Mouse (Mus musculus) liver, embryonic 11.5 days (tissue): ENCODE measurements around the gene Trim14. TPM values are rescaled to one million over a fixed set of nuclear protein-coding genes. Genes with fewer than 3 reads are reported as not detected.

Source experiments
- ATAC-seq: fragments of 200-750 bp; cut with Nextera tagmentation; replicated peaks from 2 replicates; pipeline ENCODE4 v1.8.0; 2017; ENCODE audit warnings: moderate number of reproducible peaks, mild to moderate bottlenecking, moderate TSS enrichment, moderate library complexity; ENCODE audit not compliant: low FRiP score
- DNase-seq: peaks from one replicate; pipeline ENCODE4 v3.0.0-alpha.2; 2017; ENCODE audit warnings: low spot score
- H3K27ac ChIP-seq: fragments of 300-500 bp; sonication (generic); 2 replicates; pipeline ENCODE4 v1.5.1; 2014; ENCODE audit warnings: mild to moderate bottlenecking, low read depth, low read length, control low read depth
- H3K27me3 ChIP-seq: fragments of 300-500 bp; sonication (generic); replicated peaks from 2 replicates; pipeline ENCODE4 v1.6.1; 2014; ENCODE audit warnings: low read length, mixed read lengths; ENCODE audit not compliant: control insufficient read depth, insufficient read depth
- H3K36me3 ChIP-seq: fragments of 300-500 bp; sonication (generic); 2 replicates; pipeline ENCODE4 v1.6.1; 2014; ENCODE audit warnings: mild to moderate bottlenecking, low read length, moderate library complexity, mixed read lengths; ENCODE audit not compliant: control insufficient read depth, insufficient read depth
- H3K4me1 ChIP-seq: fragments of 300-500 bp; sonication (generic); replicated peaks from 2 replicates; pipeline ENCODE4 v1.6.1; 2014; ENCODE audit warnings: low read length, mixed read lengths; ENCODE audit not compliant: control insufficient read depth, insufficient read depth
- H3K4me2 ChIP-seq: fragments of 300-500 bp; sonication (generic); 2 replicates; pipeline ENCODE4 v1.6.1; 2014; ENCODE audit warnings: mild to moderate bottlenecking, control low read depth, moderate library complexity
- H3K4me3 ChIP-seq: fragments of 300-500 bp; sonication (generic); 2 replicates; pipeline ENCODE4 v1.5.1; 2014; ENCODE audit warnings: low read depth, low read length, control low read depth
- H3K9ac ChIP-seq: fragments of 300-500 bp; sonication (generic); 2 replicates; pipeline ENCODE4 v1.6.1; 2014; ENCODE audit warnings: low read depth, low read length, control low read depth
- H3K9me3 ChIP-seq: fragments of 300-500 bp; sonication (generic); 2 replicates; pipeline ENCODE4 v1.6.1; 2016; ENCODE audit warnings: low read length, inconsistent platforms, mixed read lengths; ENCODE audit not compliant: control insufficient read depth
- WGBS: fragments of 180-500 bp; shearing (Covaris S2); extraction: QIAGEN DNeasy Blood & Tissue Kit; methylation state at CpG from one replicate; pipeline ENCODE4 v1.1.7; 2014; 5-methylcytosine and 5-hydroxymethylcytosine counted together
- polyA plus RNA-seq: library from polyadenylated mRNA; unstranded; fragments of >200 nt; fragmentation: Nextera tagmentation; extraction: Ambion mirVana; gene quantifications from 2 replicates; pipeline ENCODE4 v1.2.1, GENCODE M21; 2014

Trim14 gene
- polyA plus RNA-seq, 1 experiment from 2014 or later = 13.9 TPM

GRCm38 (mm10) chr4:46505361-46506057 is 30.4 kb downstream of the Trim14 start:
- no peak overlapping the region for H3K4me2 ChIP-seq

GRCm38 (mm10) chr4:46503881-46504280 is 32.1 kb downstream of the Trim14 start:
- Histone ChIP-seq H3K4me2 (no peak overlapping the region), H3K36me3 (peaks cover 26% of the 10 kb centered on the region), H3K27ac (peak overlapping the region; percentile 60), H3K27me3 (0 out of 2 replicates have a peak, but pooled peaks cover 3% of the 10 kb centered on the region), H3K9me3 (no peaks in the 10 kb centered on the region), H3K4me1 (peaks cover 20% of the 10 kb centered on the region), H3K9ac (no peak overlapping the region), H3K4me3 (no peak overlapping the region)
- peak; percentile 33; the same call in 1 of the 2 replicates for ATAC-seq
- WGBS = 42% methylated on average over 3 of the region's 3 CpGs
- DNase-seq = no peak

More at GRCm38 (mm10) chr4:46505361-46506057, 30.4 kb downstream of the Trim14 start:
- Histone ChIP-seq H3K27me3 (0 out of 2 replicates have a peak, but pooled peaks cover 3% of the 10 kb centered on the region), H3K9me3 (no peaks in the 10 kb centered on the region), H3K36me3 (peaks cover 19% of the 10 kb centered on the region), H3K4me1 (peaks cover 20% of the 10 kb centered on the region), H3K27ac (no peak overlapping the region), H3K9ac (no peak overlapping the region), H3K4me3 (no peak overlapping the region)
- ATAC-seq (no peak), DNase-seq (no peak)
- WGBS = 74% methylated on average over 8 of the region's 8 CpGs

DNA sequence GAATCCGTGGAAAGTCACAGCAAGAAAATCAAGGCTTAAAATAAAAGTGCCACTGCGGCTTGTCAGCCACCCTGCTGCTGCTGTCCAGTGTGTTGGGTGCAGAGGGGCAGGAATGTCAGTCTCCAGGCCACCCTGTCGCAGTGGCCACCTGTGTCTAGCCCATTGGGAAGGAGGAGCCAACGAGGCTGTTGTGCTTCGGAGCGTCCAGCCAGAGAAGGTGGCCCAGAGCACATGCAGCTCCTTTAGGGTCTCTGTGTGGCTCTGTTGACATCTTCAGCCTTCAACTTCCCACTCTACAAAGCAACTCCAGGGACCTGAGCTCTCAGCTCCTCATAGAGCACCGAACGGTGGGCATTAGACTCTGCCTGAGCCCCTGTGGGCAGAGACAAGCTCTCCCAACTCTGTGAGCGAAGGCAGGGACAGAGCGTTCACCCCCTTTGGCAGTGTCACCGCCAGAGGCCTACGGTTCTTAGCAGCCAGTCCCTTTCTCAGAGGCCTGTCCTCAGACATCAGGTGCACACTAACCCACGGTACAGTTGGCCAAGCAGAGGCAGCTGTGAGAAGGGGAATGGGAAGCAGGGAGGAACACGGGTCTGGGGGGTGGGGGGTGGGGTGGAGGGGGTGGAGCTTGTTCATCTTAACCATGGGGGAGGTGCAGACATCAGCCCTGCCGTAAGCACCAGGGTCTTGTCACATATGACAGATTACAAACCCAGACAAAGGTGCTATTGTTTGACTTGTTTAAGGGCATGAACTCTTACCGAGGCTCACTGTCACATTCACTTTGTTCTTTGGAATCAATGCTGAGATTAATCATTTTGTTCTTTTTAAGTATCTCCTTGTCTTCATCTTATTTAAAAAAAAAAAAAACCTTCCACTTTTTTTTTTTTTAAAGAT is 33.1 kb downstream of the Trim14 start:
- 0 out of 2 replicates have a peak, but pooled peaks cover 3% of the 10 kb centered on the region for H3K27me3 ChIP-seq
- H3K4me3 ChIP-seq = no peak overlapping the region
- H3K9ac ChIP-seq = no peak overlapping the region
- H3K9me3 ChIP-seq = no peaks in the 10 kb centered on the region
- no peak overlapping the region for H3K27ac ChIP-seq
- H3K4me2 ChIP-seq = no peak overlapping the region
- peaks cover 20% of the 10 kb centered on the region for H3K4me1 ChIP-seq
- no peak for DNase-seq
- ATAC-seq = no peak
- WGBS = 78% methylated on average over 16 of the region's 16 CpGs
- H3K36me3 ChIP-seq = peaks cover 28% of the 10 kb centered on the region

DNA sequence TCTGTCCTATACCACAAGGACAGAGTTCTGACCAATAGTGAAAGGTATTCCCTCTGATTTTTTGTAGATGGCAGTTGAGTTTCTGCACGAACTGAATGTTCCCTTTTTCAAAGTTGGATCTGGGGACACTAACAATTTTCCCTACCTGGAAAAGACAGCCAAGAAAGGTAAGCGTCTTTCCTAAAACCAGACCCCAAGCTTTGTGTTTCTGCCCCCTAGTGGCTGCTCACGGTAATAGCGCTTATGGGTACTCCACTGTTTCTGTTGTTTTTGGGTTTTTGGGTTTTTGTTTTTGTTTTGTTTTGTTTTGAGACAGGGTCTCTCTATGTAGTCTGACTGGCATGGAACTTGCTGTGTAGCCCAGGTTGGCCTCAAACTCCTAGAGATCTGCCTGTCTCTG is 37.0 kb downstream of the Trim14 start:
- peaks cover 8% of the 10 kb centered on the region for H3K4me1 ChIP-seq
- H3K9me3 ChIP-seq = no peaks in the 10 kb centered on the region
- no peaks in the 10 kb centered on the region for H3K27me3 ChIP-seq
- H3K36me3 ChIP-seq = peaks cover 33% of the 10 kb centered on the region
- H3K27ac ChIP-seq = no peak overlapping the region
- DNase-seq (no peak), ATAC-seq (no peak)
- no peak overlapping the region for H3K9ac ChIP-seq
- no peak overlapping the region for H3K4me2 ChIP-seq
- WGBS = 16% methylated on average over 4 of the region's 4 CpGs
- no peak overlapping the region for H3K4me3 ChIP-seq

DNA sequence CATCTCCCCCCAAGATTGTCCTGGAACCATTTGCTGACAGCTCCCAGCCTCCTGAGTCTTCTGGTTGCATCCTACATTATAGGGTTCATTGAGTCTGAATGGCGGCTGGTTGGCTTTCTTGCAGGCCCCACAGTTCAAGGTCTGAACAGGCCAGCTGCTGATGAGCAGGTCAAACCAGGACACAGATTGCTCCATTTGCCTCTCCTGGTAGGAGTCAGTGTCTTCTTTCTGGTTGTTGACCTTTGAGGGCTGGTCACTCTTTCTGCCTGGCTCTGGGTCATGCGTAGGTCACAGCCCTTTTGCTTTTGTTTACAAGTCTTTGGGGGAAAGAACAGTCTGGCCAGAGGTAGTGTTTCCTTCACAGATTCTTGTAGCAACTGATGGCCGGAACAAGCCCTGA is 37.4 kb downstream of the Trim14 start:
- no peak overlapping the region for H3K9ac ChIP-seq
- no peak overlapping the region for H3K4me2 ChIP-seq
- no peak for ATAC-seq
- H3K36me3 ChIP-seq = peaks cover 35% of the 10 kb centered on the region
- H3K9me3 ChIP-seq = no peaks in the 10 kb centered on the region
- no peak overlapping the region for H3K27ac ChIP-seq
- no peaks in the 10 kb centered on the region for H3K27me3 ChIP-seq
- peaks cover 5% of the 10 kb centered on the region for H3K4me1 ChIP-seq
- no peak for DNase-seq
- 66% methylated on average over 3 of the region's 3 CpGs for WGBS
- H3K4me3 ChIP-seq = no peak overlapping the region

- H3K4me1 ChIP-seq = peaks cover 4% of the 10 kb centered on the region; the same call in 1 of the 2 replicates
- no peak overlapping the region for H3K4me2 ChIP-seq
- H3K27ac ChIP-seq = no peak overlapping the region
- H3K9me3 ChIP-seq = no peaks in the 10 kb centered on the region
- peaks cover 36% of the 10 kb centered on the region for H3K36me3 ChIP-seq
- no peak overlapping the region for H3K9ac ChIP-seq
- H3K4me3 ChIP-seq = no peak overlapping the region
- peak; percentile 64 for DNase-seq
- ATAC-seq = peak; percentile 53
- H3K27me3 ChIP-seq = no peaks in the 10 kb centered on the region
- 36% methylated on average over 4 of the region's 4 CpGs for WGBS
Observed at GRCm38 (mm10) chr4:46497286-46497892, 38.6 kb downstream of the Trim14 start.

DNA sequence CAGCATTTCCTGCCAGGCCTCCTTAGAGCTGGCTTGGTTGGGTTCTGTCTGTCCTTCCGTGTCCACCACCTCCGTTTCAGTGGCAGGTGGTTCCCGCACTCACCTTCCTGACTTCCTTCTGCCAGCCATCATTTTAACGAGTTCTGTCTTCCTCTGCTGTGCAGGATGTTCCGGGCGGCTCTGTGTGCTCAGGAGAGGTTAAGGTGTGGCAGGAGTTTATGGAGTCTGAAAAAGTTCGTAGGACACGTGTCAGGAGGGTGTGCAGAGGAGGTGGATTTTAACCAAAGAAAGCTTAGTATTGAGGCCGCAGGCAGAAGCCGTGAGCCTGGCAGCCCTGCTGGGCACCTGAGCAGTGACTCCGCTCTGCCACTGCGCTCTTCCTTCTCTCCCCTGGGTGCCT is 40.4 kb downstream of the Trim14 start:
- no peak overlapping the region for H3K9ac ChIP-seq
- no peak overlapping the region for H3K27ac ChIP-seq
- H3K4me2 ChIP-seq = no peak overlapping the region
- H3K36me3 ChIP-seq = peaks cover 23% of the 10 kb centered on the region
- WGBS = 90% methylated on average over 12 of the region's 12 CpGs
- H3K4me1 ChIP-seq = peaks cover under 1% of the 10 kb centered on the region; the same call in 1 of the 2 replicates
- no peaks in the 10 kb centered on the region for H3K27me3 ChIP-seq
- H3K4me3 ChIP-seq = no peak overlapping the region
- no peaks in the 10 kb centered on the region for H3K9me3 ChIP-seq
- no peak for DNase-seq
- no peak for ATAC-seq

- H3K4me3 ChIP-seq = no peak overlapping the region
- WGBS = 95% methylated on average over 6 of the region's 6 CpGs
- no peak for ATAC-seq
- peaks cover 14% of the 10 kb centered on the region; the same call in 1 of the 2 replicates for H3K36me3 ChIP-seq
- H3K27ac ChIP-seq = no peak overlapping the region
- no peak overlapping the region for H3K4me2 ChIP-seq
- DNase-seq = no peak
- H3K9me3 ChIP-seq = no peaks in the 10 kb centered on the region
- no peak overlapping the region for H3K9ac ChIP-seq
- no peaks in the 10 kb centered on the region for H3K27me3 ChIP-seq
- peaks cover 6% of the 10 kb centered on the region for H3K4me1 ChIP-seq
Observed at GRCm38 (mm10) chr4:46493071-46493470, 42.9 kb downstream of the Trim14 start.
